Mouse (Mus musculus) Muller cell, postnatal 12 days (primary cell): Measurements from ENCODE around the gene Ip6k3.

Experiments used
- DNase-seq: peaks from one replicate; pipeline ENCODE4 v3.0.0-alpha.2; 2015; ENCODE audit errors: inconsistent ontology term

The Ip6k3 gene

GRCm38 (mm10) chr17:27167545-27167944 lies at the start of gene Ip6k3:
Gene Ip6k3 (minus strand): TSS chr17:27167795.
- DNase-seq, result peak; percentile 45

- DNase-seq, result peak; percentile 77
Measured at GRCm38 (mm10) chr17:27212768-27213525, 45.4 kb upstream of the Ip6k3 start.

DNA sequence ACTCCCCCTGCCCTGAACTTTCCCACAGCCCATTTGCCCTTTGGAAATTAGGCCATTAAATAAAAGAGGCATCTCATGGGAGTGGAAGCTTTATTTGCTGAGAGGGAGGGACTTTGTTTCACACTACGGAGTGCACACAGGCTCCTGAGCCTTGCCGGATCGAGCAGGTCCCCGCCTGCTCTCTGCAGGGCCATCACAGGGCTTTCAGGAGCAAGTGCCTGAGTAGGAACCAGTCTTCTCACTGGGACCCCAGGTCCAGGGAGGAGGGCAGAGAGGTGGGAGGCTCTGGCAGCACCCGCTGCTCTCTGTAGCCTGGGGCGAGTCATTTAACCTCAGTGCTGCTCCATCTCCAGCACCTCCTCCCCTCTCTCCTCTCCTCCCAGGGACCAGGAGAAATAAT lies 44.4 kb upstream of the Ip6k3 start:
- no peak for DNase-seq

DNA sequence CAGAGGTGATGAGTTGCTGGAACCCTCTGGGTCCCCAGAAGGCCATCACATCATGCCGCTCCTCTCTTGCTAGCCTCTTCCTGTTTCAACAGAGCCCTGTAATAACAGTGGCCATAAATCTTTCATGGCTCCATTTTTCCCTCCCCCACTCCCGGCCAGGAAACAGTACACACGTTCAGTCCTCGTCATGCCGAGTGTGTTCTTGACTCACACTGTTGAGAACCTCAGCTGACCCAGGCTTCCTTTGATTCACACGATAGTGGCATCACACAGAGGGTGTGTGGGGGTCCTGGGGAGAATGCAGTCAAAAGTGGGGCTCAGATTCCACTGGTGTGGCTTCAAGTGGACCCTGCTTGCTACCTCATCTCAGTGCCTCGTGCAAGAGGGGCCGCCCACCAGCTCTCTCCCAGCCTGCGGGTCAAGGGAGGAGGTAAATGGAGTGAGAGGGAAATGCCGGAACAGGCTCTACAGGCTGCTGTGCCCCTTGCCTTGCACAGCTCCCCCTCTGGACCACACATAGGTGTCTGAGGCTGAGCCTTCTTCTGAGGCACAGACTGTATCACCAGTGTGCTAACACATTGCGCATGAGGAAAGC lies 39.6 kb upstream of the Ip6k3 start:
- DNase-seq, result no peak

- peak; percentile 97 for DNase-seq
Measured at GRCm38 (mm10) chr17:27204075-27204909, 36.7 kb upstream of the Ip6k3 start, which contains the start of gene Lemd2. Gene Lemd2 (minus strand): TSS chr17:27204469.

GRCm38 (mm10) chr17:27203358-27204074 lies 35.9 kb upstream of the Ip6k3 start:
- DNase-seq, result peak; percentile 63

DNA sequence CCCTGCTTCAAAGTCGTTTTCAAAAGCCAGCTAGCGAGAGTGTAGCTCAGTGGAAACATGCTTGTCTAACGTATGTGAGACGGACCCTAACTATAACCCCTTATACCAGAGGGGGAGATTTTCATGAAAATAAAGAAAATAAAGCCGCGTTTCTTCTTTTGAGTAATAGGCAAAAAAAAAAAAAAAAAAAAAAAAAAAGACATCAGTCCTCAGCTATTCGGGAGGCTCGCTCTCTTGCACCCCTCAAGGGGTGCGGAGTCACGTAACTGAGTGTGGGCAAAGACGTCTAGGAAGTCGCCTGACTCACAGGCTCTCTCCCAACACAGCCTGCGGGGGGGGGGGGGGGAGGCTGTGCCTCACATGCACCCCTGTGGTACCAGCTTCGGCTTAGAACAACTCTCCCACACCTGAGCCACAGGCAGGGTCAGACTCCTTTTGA lies 35.3 kb upstream of the Ip6k3 start:
- DNase-seq, result no peak

GRCm38 (mm10) chr17:27201981-27202380 lies 34.4 kb upstream of the Ip6k3 start:
- no peak for DNase-seq

DNA sequence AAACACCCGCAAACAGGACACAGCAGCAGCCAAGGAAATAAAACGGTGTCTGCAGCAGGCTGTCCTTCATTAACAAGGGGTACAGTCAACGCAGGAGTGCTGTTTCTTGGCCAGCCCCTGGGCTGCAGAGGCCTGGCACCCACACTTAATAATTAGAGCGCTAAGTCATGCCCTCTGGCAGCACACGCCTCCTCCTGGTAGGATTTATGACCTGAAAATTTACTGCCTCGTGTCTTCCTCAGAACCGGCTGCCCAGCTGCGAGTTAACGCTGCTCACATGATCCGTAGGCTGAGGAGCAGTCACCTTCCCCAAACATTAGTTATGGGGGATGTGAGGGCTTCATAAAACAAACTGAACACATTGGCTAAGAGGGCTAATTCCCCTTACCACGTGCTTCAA lies 33.2 kb upstream of the Ip6k3 start:
- no peak for DNase-seq

- no peak for DNase-seq
Measured at GRCm38 (mm10) chr17:27199864-27200263, 32.3 kb upstream of the Ip6k3 start.

DNA sequence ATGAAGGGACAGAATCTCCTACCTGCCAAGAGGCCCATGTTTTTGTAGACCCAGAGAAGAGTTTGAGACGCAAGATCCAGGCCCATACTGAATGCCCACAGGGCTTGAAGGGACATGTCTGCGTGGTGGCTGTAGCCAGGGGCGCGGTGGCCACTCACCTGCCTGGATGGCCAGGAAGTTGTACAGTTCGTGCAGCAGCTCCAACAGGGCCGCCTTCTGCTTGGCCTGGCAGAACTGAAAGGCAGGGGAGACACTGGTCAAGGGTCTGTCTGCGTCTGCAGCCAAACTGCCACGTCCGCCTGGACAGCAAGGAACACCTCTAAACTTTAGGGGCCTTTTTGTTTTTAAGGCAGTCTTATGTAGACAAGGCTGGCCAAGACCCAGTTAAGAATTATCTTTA lies 31.6 kb upstream of the Ip6k3 start:
- DNase-seq, result no peak

GRCm38 (mm10) chr17:27196206-27196605 lies 28.6 kb upstream of the Ip6k3 start:
- no peak for DNase-seq

DNA sequence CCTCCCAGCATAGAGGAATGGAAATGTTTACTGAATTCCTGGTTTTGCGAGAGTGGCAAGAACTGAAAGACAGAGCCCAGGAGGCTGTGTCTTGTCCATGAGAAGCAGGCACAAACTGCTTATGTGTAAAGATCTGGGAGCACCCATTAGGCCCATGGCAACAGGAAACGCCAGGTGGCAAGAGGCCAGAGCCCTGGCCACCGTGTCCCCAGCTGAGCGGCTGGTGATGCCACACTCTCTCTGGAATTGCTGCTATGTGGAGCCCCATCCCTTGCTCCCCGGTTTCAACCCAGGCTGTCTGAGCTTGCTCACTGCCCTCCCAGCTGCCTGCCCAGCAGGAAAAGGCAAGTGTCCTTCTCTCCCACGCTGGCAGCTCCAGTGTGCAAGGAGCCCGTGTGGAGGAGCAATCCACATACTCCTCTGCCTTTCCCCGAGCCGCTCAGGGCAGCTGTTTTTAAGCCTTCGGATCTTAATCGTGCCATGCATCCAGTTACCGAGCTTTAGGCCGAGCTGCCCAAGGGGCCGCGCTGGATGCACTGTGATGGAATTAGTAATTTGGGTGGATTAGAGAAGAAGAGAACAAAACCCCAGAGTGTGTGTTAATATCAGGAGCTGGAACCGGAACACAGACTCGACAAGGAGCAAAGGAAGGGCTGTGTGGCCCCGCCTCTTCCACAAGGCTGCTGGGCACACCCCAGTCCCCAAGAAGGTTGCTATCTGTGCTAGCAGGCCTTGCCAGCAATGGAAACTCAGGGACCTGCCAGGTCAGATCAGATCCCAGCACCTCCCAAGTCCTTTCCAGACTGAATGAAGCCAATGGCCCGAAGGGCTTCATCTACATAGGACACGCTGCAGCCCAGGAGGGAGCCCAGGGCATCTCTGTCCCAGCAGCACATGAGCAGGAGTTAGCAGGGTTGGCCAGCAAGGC lies 26.9 kb upstream of the Ip6k3 start:
- DNase-seq, result peak; percentile 81

GRCm38 (mm10) chr17:27191804-27192203 lies 24.2 kb upstream of the Ip6k3 start:
- DNase-seq, result no peak

DNA sequence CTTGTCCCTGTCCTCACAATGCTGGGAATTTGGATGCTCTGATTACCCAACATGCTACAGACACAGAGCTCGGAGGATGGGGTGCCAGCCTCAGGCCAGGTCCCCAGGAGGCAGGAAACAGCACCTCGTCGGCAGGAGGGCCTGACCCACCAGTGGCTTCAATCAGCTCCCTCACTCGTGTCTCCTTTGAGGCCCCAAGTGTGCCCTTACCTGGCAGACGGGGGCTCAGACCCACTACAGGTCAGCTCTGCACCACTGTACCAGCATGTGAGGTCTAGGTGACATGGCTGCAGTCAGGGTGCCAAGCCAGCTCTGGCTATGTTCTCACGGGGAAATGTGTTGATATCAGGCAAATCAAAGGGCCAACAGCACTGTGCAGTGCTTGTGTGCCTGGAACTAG lies 23.6 kb upstream of the Ip6k3 start:
- no peak for DNase-seq

GRCm38 (mm10) chr17:27189640-27190216 lies 22.1 kb upstream of the Ip6k3 start:
- peak; percentile 54 for DNase-seq

DNA sequence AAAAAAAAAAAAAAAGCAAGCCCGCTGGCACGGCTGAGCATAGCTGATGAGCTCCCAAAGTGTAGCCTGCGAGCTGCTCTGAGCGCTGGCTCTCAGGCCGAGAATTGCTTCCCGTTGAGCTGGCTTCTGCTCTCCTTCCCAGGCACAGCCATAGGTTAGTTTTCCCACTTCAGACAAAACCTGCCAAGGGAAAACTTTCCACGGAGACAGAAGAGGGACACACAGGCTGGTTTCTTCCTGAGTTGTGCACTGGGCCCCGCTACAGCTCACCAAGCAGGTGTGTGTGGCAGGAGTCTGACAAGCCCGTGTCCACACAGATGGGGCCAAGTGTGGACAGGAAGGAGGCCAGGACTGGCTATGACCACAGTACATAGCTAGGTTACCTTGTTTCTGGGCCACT lies 21.3 kb upstream of the Ip6k3 start:
- DNase-seq, result no peak

DNA sequence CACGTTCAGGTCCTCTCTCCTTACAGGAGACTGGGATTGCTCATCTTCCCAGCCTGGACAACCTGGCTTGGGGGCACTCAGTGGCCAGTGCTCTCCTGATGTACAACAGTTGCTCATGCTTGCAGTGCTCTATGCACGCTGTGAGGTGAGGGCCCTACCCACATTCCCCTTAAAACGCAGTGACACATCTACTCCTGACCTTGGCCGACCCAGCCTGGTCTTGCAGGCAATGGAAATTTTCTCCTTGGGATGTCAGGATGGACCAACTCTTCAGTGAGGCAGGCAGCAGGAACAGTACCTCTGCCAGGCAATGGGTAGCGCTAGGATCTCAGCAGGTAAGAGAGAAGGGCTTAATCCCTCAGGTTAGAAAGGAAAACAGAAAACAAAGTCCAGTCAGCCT lies 19.5 kb upstream of the Ip6k3 start:
- DNase-seq, result no peak

- no peak for DNase-seq
Measured at GRCm38 (mm10) chr17:27186068-27186467, 18.5 kb upstream of the Ip6k3 start.

- DNase-seq, result no peak
Measured at GRCm38 (mm10) chr17:27183667-27184292, 16.2 kb upstream of the Ip6k3 start.
